Mouse (Mus musculus): ENCODE results near the gene Hp.

GRCm38 (mm10) chr8:109628638-109629037 lies 49.7 kb upstream of the Hp start:
- TF ChIP-seq POLR2A (IDR thresholded peaks at IDR 0.05; ENCODE audit: borderline replicate concordance, extremely low read depth, low read depth, low read length) (no peak), CTCF (IDR thresholded peaks at IDR 0.05; ENCODE audit: insufficient read depth, low read length) (no peak)

Measured in lung, adult 2 months (tissue).